Mouse (Mus musculus): ENCODE results near the gene Gm45521. TPM values are rescaled to one million over a fixed set of nuclear protein-coding genes. Genes with fewer than 3 reads are reported as not detected.
A peak's percentile ranks its signal among the peaks of the same experiment; 100 is the strongest.

The Gm45521 gene
- total and polyA plus RNA-seq, 2 experiments from 2014 or later = 0.41 TPM; not detected in 1

DNA sequence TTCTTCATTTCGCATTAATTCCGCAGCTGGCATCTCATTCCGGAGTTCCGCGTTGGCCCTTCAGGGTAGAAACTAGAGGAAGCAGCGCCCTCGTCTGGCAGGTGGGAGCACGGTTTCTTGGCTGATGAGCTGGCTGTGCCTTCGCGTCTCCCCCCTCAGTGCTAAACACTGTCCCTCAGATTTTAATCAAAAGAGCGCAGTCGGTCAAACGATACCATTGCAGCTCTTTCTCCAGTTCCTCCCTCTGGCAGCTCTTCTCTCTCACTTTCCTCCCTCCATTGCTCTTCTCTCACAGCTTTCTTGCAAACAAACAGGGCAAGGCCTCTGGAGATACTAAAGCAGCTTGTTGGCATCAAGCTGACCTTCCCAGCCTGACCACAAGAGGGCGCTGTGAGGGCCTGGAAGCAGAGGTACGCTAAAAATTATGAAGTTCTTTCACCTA is 40.2 kb downstream of the Gm45521 start:
- ATAC-seq (ENCODE audit: low FRiP score) = peak; percentile 62
- H3K4me1 ChIP-seq (ENCODE audit: insufficient read depth, low read length) = no peaks in the 10 kb centered on the region
- TF ChIP-seq CTCF (IDR thresholded peaks at IDR 0.05) = peak; percentile 81
- H3K27ac ChIP-seq (ENCODE audit: low read depth, low read length) = no peak overlapping the region
- DNase-seq (ENCODE audit: low spot score) = peak; percentile 92
- H3K4me2 ChIP-seq (ENCODE audit: low read depth, low read length, poor library complexity, severe bottlenecking) = peak overlapping the region; percentile 36
- no peaks in the 10 kb centered on the region for H3K9me3 ChIP-seq (ENCODE audit: low read length)
- H3K36me3 ChIP-seq (ENCODE audit: insufficient read depth, low read length) = no peaks in the 10 kb centered on the region
- no peak overlapping the region for H3K9ac ChIP-seq (replicated peaks; ENCODE audit: low read length, poor library complexity, severe bottlenecking)
- H3K27me3 ChIP-seq (ENCODE audit: insufficient read depth, low read length) = peaks cover 6% of the 10 kb centered on the region; the same call in 1 of the 2 replicates
- WGBS = under 1% methylated on average over 15 of the region's 15 CpGs
- no peak overlapping the region for H3K4me3 ChIP-seq (ENCODE audit: low read depth, low read length)

DNA sequence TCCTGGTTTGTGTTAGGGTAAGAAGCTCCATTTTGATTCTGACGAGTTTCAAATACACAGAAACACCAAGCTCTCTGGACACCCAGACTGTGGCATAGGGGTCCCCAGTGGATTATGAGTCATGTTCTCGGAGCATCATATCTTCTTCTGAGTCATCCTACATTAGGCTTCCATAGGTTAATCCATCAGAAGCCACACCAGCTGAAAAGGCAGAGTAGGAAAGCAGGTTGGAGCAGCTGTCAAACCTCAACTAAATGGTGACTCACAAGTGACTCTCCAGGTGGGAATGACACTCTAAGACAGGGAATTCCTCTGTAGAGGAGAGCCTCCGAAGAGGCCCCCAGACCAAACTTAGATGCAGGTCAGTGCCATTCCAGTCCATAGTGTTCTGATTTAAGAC is 41.9 kb downstream of the Gm45521 start:
- H3K4me1 ChIP-seq (ENCODE audit: insufficient read depth, low read length) = peaks cover 2% of the 10 kb centered on the region; the same call in 1 of the 2 replicates
- H3K27me3 ChIP-seq (ENCODE audit: insufficient read depth, low read length) = peaks cover 6% of the 10 kb centered on the region; the same call in 1 of the 2 replicates
- H3K9ac ChIP-seq (replicated peaks; ENCODE audit: low read length, poor library complexity, severe bottlenecking) = no peak overlapping the region
- ATAC-seq (ENCODE audit: low FRiP score) = no peak
- no peak overlapping the region for H3K4me3 ChIP-seq (ENCODE audit: low read depth, low read length)
- H3K27ac ChIP-seq (ENCODE audit: low read depth, low read length) = no peak overlapping the region
- TF ChIP-seq CTCF (IDR thresholded peaks at IDR 0.05) = no peak
- H3K4me2 ChIP-seq (ENCODE audit: low read depth, low read length, poor library complexity, severe bottlenecking) = no peak overlapping the region
- H3K9me3 ChIP-seq (ENCODE audit: low read length) = no peaks in the 10 kb centered on the region
- H3K36me3 ChIP-seq (ENCODE audit: insufficient read depth, low read length) = no peaks in the 10 kb centered on the region
- DNase-seq (ENCODE audit: low spot score) = no peak
- 81% methylated on average over 3 of the region's 3 CpGs for WGBS

DNA sequence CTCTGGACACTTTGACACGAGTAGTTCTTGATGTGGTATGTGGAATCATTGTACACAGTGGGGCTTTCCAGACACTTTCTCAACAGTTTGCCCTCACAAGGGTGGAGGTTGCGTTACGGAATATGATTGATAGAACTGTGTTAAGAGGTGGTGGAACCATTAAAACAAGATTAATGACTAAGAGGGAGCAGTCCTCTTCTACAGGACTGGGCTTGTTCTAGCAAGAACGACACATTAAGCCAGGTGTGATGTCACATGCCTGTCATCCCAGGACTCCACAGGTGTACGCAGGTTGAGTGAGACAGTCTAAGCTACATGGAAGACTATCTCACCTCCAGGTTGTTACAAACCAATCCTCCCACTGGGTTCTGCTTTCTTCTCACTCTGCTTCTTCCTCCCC is 42.3 kb downstream of the Gm45521 start:
- H3K9ac ChIP-seq (replicated peaks; ENCODE audit: low read length, poor library complexity, severe bottlenecking) = no peak overlapping the region
- H3K4me1 ChIP-seq (ENCODE audit: insufficient read depth, low read length) = peaks cover 6% of the 10 kb centered on the region; the same call in 1 of the 2 replicates
- 87% methylated on average over 5 of the region's 5 CpGs for WGBS
- H3K4me2 ChIP-seq (ENCODE audit: low read depth, low read length, poor library complexity, severe bottlenecking) = no peak overlapping the region
- TF ChIP-seq CTCF (IDR thresholded peaks at IDR 0.05) = no peak
- DNase-seq (ENCODE audit: low spot score) = no peak
- no peak overlapping the region for H3K27ac ChIP-seq (ENCODE audit: low read depth, low read length)
- no peak for ATAC-seq (ENCODE audit: low FRiP score)
- no peaks in the 10 kb centered on the region for H3K9me3 ChIP-seq (ENCODE audit: low read length)
- no peak overlapping the region for H3K4me3 ChIP-seq (ENCODE audit: low read depth, low read length)
- no peaks in the 10 kb centered on the region for H3K36me3 ChIP-seq (ENCODE audit: insufficient read depth, low read length)
- H3K27me3 ChIP-seq (ENCODE audit: insufficient read depth, low read length) = peaks cover 6% of the 10 kb centered on the region; the same call in 1 of the 2 replicates

DNA sequence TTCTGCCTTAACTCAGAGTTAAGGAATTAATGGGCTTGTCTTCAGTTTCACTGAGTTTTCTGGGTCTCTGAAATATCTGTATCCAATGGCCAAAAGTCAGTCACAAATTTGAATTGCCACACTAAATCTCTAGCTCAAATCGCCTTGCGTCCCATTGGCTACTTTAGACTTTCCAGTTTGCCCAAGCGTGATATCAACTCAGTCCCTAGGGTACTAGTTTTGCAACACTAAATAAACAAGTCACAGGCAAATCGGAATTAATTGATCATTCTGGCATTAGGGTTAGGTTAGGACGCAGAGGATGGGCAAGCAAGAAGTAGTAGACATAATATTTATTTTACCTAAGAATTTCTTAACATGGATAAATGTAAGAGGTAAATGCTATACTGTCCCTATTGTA is 43.2 kb downstream of the Gm45521 start:
- Histone ChIP-seq H3K4me3 (ENCODE audit: low read depth, low read length) (no peak overlapping the region), H3K9ac (replicated peaks; ENCODE audit: low read length, poor library complexity, severe bottlenecking) (no peak overlapping the region), H3K9me3 (ENCODE audit: low read length) (no peaks in the 10 kb centered on the region), H3K36me3 (ENCODE audit: insufficient read depth, low read length) (no peaks in the 10 kb centered on the region), H3K27me3 (ENCODE audit: insufficient read depth, low read length) (peaks cover 6% of the 10 kb centered on the region; the same call in 1 of the 2 replicates), H3K4me2 (ENCODE audit: low read depth, low read length, poor library complexity, severe bottlenecking) (no peak overlapping the region), H3K4me1 (ENCODE audit: insufficient read depth, low read length) (peaks cover 8% of the 10 kb centered on the region; the same call in 1 of the 2 replicates), H3K27ac (ENCODE audit: low read depth, low read length) (no peak overlapping the region)
- WGBS = 88% methylated on average over 5 of the region's 5 CpGs
- ATAC-seq (ENCODE audit: low FRiP score) = no peak
- no peak for TF ChIP-seq CTCF (IDR thresholded peaks at IDR 0.05)
- DNase-seq (ENCODE audit: low spot score) = no peak

DNA sequence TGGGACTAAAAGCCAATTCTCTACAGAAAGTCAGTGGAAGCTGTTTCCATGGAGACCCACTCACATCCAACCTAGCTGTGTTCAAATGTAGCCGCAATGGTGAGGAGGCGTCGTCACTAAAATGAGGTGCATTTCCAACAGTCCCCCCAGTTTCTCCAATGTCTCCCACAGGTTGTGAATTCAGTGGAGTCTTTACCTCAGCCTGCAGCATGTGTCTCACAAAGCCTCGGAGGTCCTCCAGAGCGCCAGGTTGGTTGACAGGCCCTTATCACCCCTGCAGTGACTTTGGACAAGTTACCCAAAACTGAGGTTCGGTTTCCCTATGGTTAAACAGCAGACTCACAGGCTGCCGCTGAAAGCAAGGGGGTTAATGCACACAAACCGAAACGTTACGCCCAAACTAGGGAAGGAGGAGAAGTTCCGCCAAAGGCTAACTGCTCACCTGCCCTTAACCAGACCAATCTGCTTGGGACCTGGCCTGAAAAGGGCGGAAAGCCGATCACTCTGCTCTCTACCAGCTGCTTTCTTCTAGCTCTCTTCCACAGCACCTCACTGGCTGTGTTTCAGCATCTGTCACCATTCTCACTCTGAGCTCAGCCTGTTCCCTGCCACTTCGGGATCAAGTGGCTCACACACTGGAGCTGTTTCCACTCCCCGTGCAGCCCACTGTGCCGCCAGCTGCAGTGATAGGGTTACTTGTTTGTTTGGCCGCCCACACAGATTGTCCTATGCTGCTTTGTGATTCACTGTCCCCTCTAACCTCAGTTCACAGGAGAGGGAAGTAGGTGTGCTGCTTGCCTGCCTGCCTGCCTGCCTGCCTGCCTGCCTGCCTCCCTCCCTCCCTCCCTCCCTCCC is 44.0 kb downstream of the Gm45521 start:
- TF ChIP-seq CTCF (IDR thresholded peaks at IDR 0.05) = no peak
- Histone ChIP-seq H3K27ac (ENCODE audit: low read depth, low read length) (no peak overlapping the region), H3K4me1 (ENCODE audit: insufficient read depth, low read length) (peaks cover 8% of the 10 kb centered on the region; the same call in 1 of the 2 replicates), H3K9me3 (ENCODE audit: low read length) (no peaks in the 10 kb centered on the region), H3K4me3 (ENCODE audit: low read depth, low read length) (no peak overlapping the region), H3K36me3 (ENCODE audit: insufficient read depth, low read length) (no peaks in the 10 kb centered on the region), H3K9ac (replicated peaks; ENCODE audit: low read length, poor library complexity, severe bottlenecking) (no peak overlapping the region), H3K4me2 (ENCODE audit: low read depth, low read length, poor library complexity, severe bottlenecking) (no peak overlapping the region; the same call in 1 of the 2 replicates), H3K27me3 (ENCODE audit: insufficient read depth, low read length) (peaks cover 6% of the 10 kb centered on the region; the same call in 1 of the 2 replicates)
- whole genome bisulfite sequencing = 25% methylated on average over 17 of the region's 17 CpGs
- ATAC-seq (ENCODE audit: low FRiP score) (no peak), DNase-seq (ENCODE audit: low spot score) (no peak)
